Mouse (Mus musculus): ENCODE data around the gene Clec16a.
A peak's percentile ranks its signal among the peaks of the same experiment; 100 is the strongest.

Gene Clec16a

GRCm38 (mm10) chr16:10770531-10771325 is 225.6 kb downstream of the Clec16a start:
- DNase-seq = no peak

- DNase-seq = no peak
Measured at GRCm38 (mm10) chr16:10771769-10772510, 226.8 kb downstream of the Clec16a start.

GRCm38 (mm10) chr16:10773543-10773942 is 228.4 kb downstream of the Clec16a start:
- DNase-seq = no peak

GRCm38 (mm10) chr16:10774726-10775125 is 229.6 kb downstream of the Clec16a start:
- no peak for DNase-seq

GRCm38 (mm10) chr16:10776322-10776721 is 231.2 kb downstream of the Clec16a start:
- no peak for DNase-seq

- DNase-seq = no peak
Measured at GRCm38 (mm10) chr16:10777579-10778160, 232.5 kb downstream of the Clec16a start.

GRCm38 (mm10) chr16:10780631-10781120 is 235.5 kb downstream of the Clec16a start:
- DNase-seq = no peak

GRCm38 (mm10) chr16:10781862-10782371 is 236.8 kb downstream of the Clec16a start:
- no peak for DNase-seq

GRCm38 (mm10) chr16:10782377-10783151 is 237.4 kb downstream of the Clec16a start:
- no peak for DNase-seq

GRCm38 (mm10) chr16:10783152-10783434 is 238.0 kb downstream of the Clec16a start:
- DNase-seq = no peak

- no peak for DNase-seq
Measured at GRCm38 (mm10) chr16:10783451-10783850, 238.3 kb downstream of the Clec16a start.

- DNase-seq = peak; percentile 64
Measured at GRCm38 (mm10) chr16:10783883-10784792, 239.0 kb downstream of the Clec16a start.

GRCm38 (mm10) chr16:10784793-10785370 is 239.7 kb downstream of the Clec16a start:
- DNase-seq = peak; percentile 96

GRCm38 (mm10) chr16:10785371-10786231 is 240.5 kb downstream of the Clec16a start, which contains the start of gene Socs1:
Socs1 (minus strand) TSS chr16:10785536.
- peak; percentile 94 for DNase-seq

GRCm38 (mm10) chr16:10786288-10786687 is 241.1 kb downstream of the Clec16a start:
- peak; percentile 94 for DNase-seq

GRCm38 (mm10) chr16:10786782-10787547 is 241.8 kb downstream of the Clec16a start:
- DNase-seq = no peak

GRCm38 (mm10) chr16:10787548-10788058 is 242.5 kb downstream of the Clec16a start:
- DNase-seq = no peak

GRCm38 (mm10) chr16:10788271-10788670 is 243.1 kb downstream of the Clec16a start, which contains the start of gene Tnp2:
Tnp2 (minus strand) TSS chr16:10788660.
- DNase-seq = no peak

- no peak for DNase-seq
Measured at GRCm38 (mm10) chr16:10788866-10789265, 243.7 kb downstream of the Clec16a start.
